Mouse (Mus musculus) left cerebral cortex, adult 2 months (tissue): ENCODE measurements around the gene Slc17a6. TPM values are rescaled to one million over a fixed set of nuclear protein-coding genes. Genes with fewer than 3 reads are reported as not detected.

ENCODE experiments used
- DNase-seq, 2 experiments: peaks; one replicate each; pipeline ENCODE4 v3.0.0; 2021 to 2022; ENCODE audit warnings: low spot score in 2 of 2, mixed read lengths in 1 of 2; ENCODE audit errors: extremely low spot score in 1 of 2
- H3K27ac ChIP-seq: fragments of 200-600 bp; 2 replicates; pipeline ENCODE4 v1.8.1; 2022
- H3K4me3 ChIP-seq: fragments of 200-600 bp; 2 replicates; pipeline ENCODE4 v1.8.1; 2022
- CTCF ChIP-seq: fragments of 200-600 bp; IDR thresholded peaks from 2 replicates; pipeline ENCODE4 v1.8.1; 2022; ENCODE audit warnings: antibody characterized with exemption, mild to moderate bottlenecking, moderate library complexity
- intact Hi-C: fragments of 180-260 bp; cut with DNase I; formaldehyde crosslinking; loops from one replicate; pipeline ENCODE4 v1.15.1; 2025
- long read RNA-seq, 2 experiments: library from polyadenylated mRNA; stranded (forward); transcript quantifications; one replicate each; pipeline ENCODE4 v2.0.0; 2021; ENCODE audit warnings: borderline mapping rate in 2 of 2
- total RNA-seq, 2 experiments: library from RNA; stranded (reverse); gene quantifications; 2 replicates each; pipeline ENCODE4 v1.2.3; 2021

Gene Slc17a6
- 10 to 100 TPM; 28.2 to 29.5 TPM for total RNA-seq
- long read RNA-seq, experiment 1, full-length matches to known transcripts: 17 of 21 reads
- long read RNA-seq, experiment 1, partial matches to known transcripts: 1 of 21 reads
- long read RNA-seq, experiment 1, other reads (novel, unspliced or antisense): 3 of 21 reads
- long read RNA-seq, experiment 2, full-length matches to known transcripts: 6 of 7 reads
- long read RNA-seq, experiment 2, partial matches to known transcripts: 1 of 7 reads
- long read RNA-seq, experiment 2, other reads (novel, unspliced or antisense): 0 of 7 reads

DNA sequence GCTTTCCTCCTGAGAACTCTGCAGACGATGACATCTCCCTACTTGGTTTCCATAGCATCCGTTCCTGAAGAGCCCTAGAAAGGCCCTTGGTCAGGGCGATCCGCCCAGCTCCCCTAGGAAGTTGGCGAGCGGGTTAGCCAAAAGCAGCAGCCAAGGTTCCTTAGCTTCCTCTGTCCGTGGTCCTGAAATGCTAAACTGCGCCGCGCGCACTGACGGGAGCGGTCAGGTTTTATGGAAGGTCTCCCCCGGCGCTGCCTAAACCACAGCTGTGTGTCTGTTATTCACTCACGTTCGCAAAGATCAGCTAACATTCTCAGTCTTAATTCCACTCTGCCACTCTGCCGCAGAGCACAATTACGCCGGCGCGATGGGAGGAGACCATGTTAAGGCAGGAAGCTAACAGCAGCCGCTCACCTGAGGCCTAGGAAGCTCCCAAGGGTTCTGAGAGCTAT lies at the start of gene Slc17a6:
Gene Slc17a6, plus strand, starts transcription at position 313 of the 452 bp plus-strand sequence.
- Histone ChIP-seq H3K4me3 (peak within 1 kb of the TSS; percentile 28), H3K27ac (peak within 1 kb of the TSS; percentile 2; the same call in 1 of the 2 replicates)
- TF ChIP-seq CTCF: no peak
- intact Hi-C loops: loop anchor here (5.0 to 10.0 kb wide), 3 partner anchors 131 to 1717 kb away; partner anchors contain the start of genes Fancf and Gas2
- peak; percentile 46 to 54 for DNase-seq

DNA sequence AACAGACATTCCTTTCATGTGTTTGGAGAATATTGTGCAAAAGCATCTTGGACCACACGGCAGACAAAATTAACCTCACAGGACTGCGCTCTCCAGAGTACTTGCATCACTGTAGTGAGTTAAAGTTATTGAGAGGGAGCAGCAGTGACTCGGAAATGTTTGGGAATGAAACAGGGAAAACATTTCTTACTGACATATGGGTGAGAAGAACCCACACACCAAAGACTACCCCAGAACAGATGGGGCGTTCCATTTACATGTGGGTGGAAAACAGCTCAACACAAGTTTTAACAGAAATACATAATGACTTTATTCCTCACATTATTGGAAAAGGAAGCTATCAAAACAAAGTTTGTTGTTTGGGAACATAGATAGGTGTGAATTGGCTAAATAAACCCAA lies 21.8 kb upstream of the Slc17a6 start:
- intact Hi-C loops: no loop called here
- no peak for TF ChIP-seq CTCF
- peak in 1 of 2 experiments; percentile 12 for DNase-seq
- Histone ChIP-seq H3K4me3 (no peak overlapping the region), H3K27ac (no peak overlapping the region)

DNA sequence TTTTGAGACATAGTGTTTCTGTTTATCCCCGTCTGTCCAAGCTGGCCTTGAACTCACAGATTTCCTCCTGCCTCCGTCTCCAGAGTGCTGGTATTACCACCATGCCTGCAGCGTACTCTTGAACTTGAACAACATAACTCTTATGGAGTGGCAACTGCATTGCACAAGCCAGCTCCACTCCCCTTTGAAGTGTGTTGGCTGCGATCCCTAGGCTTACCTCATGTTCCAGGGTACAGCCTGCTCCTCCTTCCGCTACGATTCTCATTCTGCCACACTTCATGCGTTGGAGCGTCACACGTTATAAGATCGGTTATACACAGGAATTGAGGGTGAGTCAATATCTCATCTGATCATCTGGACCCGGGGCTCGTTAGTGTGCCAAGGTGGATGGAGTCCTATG lies 18.1 kb upstream of the Slc17a6 start:
- no peak for DNase-seq
- Histone ChIP-seq H3K4me3 (no peak overlapping the region), H3K27ac (no peak overlapping the region)
- TF ChIP-seq CTCF: no peak
- intact Hi-C loops: no loop called here

DNA sequence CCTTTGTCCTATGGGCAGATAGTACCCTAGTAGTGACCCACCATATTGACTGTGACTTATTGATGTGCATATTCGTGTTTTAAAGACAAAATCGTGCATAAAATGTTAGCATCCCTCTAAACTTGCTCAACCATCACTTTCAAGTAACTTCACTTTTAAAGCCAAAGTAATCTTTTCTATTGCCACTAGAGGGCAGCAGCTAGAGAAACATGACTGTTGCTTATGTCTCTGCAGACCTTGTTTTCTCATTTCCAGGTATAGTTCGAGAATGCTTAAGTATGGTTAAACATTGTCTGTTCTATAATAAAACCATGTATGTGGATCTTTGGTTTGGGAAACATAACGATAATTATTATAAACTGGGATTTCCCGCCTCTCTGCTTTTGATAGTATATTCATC lies 7.4 kb upstream of the Slc17a6 start:
- intact Hi-C loops: loop anchor here (5.0 kb wide), 1 partner anchor 112 kb away; no protein-coding TSS in a partner anchor
- Histone ChIP-seq H3K4me3 (no peak overlapping the region), H3K27ac (no peak overlapping the region)
- peak; percentile 73 for TF ChIP-seq CTCF
- no peak for DNase-seq

DNA sequence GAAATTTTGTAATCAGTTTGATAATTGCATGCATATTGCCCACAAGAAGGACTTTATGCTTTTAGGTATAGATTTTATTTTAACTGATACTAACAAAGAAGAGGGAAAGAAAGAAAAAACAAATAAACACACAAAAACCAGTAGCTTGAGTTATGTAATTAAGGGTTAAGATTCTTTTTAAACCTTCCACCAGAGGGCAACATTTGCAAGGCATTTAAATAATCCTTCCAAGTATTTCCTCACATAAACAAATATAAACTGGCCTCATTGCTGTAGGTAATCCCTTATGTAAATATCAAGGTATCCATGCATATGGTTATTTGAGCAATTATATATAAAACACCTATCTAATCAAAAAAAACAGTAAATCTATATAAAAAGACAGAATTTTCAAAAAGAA lies 3.9 kb upstream of the Slc17a6 start:
- TF ChIP-seq CTCF: peak; percentile 68
- no peak for DNase-seq
- H3K4me3 ChIP-seq: no peak overlapping the region
- H3K27ac ChIP-seq: no peak overlapping the region
- intact Hi-C loops: loop anchor here (1.0 to 5.0 kb wide), 4 partner anchors 198 to 361 kb away; no protein-coding TSS in a partner anchor

DNA sequence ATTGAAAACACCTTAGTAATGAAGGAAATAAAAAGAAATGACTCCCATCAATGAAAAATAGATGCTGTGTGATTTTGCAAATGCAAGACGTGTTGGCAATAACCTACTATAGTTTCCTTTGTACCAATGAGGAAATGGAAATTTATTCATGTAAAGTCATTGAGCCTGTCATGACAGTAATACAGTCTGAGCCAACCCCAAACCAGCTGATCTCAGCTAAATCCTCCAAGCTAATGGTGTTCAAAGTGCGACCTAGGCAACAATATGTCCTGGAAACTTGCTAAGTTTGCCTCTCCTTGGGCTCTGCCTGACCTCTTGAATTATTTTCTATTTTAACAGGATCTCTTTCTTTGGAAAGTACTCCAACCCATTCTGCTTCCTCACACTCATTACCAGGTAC lies 3.4 kb upstream of the Slc17a6 start:
- Histone ChIP-seq H3K27ac (no peak overlapping the region), H3K4me3 (no peak overlapping the region)
- DNase-seq: no peak
- TF ChIP-seq CTCF: no peak
- intact Hi-C loops: loop anchor here (1.0 to 5.0 kb wide), 3 partner anchors 198 to 360 kb away; no protein-coding TSS in a partner anchor

DNA sequence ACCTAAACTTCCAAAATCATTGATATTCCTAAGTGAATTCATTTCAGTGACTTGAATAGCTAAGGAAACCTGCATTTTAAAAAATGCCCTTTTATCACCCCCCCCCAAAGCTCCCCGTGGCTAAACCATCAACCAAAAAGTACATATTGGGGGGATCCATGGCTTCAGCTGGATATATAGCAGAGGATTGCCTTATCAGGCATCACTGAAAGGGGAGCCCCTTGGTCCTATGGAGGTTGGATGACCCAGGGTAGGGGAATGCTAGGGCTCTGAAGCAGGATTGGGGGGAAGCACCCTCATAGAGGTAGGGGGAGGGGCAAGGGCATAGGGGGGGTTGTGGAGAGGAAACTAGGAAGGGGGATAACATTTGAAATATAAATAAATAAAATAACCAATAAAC lies 1.8 kb upstream of the Slc17a6 start:
- Histone ChIP-seq H3K4me3 (no peak overlapping the region), H3K27ac (no peak overlapping the region)
- DNase-seq: no peak
- no peak for TF ChIP-seq CTCF
- intact Hi-C loops: loop anchor here (2.0 to 10.0 kb wide), 5 partner anchors 132 to 1715 kb away; partner anchors contain the start of genes Fancf and Gas2

DNA sequence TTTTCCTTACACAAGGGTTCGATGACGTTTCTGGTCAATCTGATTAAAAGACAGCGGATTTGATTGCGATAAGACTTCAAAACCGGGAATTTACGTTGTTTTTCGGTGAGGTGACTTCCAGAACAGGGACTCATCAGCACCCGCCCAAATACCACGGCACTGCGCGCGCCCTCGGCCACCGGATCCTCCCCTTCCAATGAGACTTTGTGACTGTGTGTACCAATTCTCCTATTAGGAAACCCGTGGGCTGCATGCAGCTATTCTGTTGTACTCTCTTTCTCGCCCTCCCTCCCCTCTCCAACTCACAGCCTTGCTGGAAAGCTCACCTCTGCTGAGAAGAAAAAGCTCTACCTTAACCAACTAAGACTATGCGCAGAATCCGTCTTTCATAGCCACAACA lies 390 bp downstream of the Slc17a6 start:
- intact Hi-C loops: loop anchor here (5.0 to 10.0 kb wide), 3 partner anchors 130 to 1717 kb away; partner anchors contain the start of genes Fancf and Gas2
- peak overlapping the region; percentile 2; the same call in 1 of the 2 replicates for H3K27ac ChIP-seq
- peak; percentile 22 to 46 for DNase-seq
- no peak for TF ChIP-seq CTCF
- H3K4me3 ChIP-seq: peak overlapping the region; percentile 28

DNA sequence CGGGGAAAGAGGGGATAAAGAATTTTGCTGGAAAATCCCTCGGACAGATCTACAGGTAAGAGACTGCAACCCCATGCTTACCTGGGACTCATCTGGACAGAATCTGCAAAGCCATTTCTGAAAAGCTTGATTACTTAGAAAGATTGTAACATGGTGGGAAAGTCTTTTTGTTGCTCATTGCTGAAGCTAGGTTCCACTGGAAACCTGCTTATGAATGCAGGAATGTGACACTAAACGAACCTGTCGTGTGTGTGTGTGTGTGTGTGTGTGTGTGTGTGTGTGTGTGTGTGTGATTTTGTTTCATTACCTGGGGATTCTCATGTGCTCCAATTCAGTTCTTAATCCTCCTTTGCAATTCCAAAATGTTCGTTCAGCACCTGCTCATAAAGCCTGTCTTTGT lies 860 bp downstream of the Slc17a6 start:
- peak overlapping the region; percentile 28 for H3K4me3 ChIP-seq
- no peak overlapping the region for H3K27ac ChIP-seq
- no peak for TF ChIP-seq CTCF
- intact Hi-C loops: loop anchor here (5.0 to 10.0 kb wide), 3 partner anchors 130 to 1718 kb away; partner anchors contain the start of genes Fancf and Gas2
- no peak for DNase-seq

DNA sequence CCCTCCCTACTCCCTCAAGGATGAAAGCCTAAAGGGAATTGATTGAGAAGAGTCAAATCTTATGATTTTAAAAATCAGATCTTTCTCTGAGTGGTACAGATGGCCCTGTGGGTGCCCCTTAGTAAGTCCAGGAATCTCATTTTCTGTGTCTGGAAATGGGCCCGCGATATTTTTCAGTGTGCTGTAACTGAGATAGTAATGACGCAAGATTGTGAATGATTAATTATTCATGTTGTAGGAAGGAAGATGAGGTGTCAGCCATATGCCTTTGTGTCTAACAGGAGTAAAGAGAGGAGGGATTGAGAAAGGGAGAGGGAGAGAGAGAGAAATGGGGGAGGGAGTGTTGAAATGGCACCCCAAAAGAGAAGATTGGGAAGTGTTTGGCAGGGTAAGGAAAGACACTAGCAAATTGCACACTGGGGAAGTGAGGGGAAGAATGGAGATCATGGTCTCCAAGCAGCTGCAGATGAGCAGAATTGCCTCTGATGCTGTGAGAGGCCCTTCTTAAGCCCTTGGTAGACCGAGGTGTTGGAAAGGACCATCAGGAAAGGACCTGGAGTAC lies 2.6 kb downstream of the Slc17a6 start:
- intact Hi-C loops: loop anchor here (5.0 to 10.0 kb wide), 3 partner anchors 128 to 1720 kb away; partner anchors contain the start of genes Fancf and Gas2
- peak overlapping the region; percentile 22 for H3K4me3 ChIP-seq
- no peak for DNase-seq
- TF ChIP-seq CTCF: no peak
- H3K27ac ChIP-seq: no peak overlapping the region

DNA sequence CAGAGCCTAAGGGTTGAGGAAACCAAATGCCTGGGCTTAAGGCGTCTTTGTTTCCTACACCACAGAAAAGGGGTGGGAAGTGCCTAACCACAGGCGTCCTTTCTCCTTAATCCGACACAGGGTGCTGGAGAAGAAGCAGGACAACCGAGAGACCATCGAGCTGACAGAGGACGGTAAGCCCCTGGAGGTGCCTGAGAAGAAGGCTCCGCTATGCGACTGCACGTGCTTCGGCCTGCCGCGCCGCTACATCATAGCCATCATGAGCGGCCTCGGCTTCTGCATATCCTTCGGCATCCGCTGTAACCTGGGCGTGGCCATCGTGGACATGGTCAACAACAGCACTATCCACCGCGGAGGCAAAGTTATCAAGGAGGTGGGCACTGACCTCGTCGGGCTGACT lies 3.4 kb downstream of the Slc17a6 start:
- DNase-seq: peak; percentile 11 to 26
- Histone ChIP-seq H3K4me3 (peak overlapping the region; percentile 13; the same call in 1 of the 2 replicates), H3K27ac (peak overlapping the region; percentile 15; the same call in 1 of the 2 replicates)
- intact Hi-C loops: loop anchor here (10.0 kb wide), 1 partner anchor 1720 kb away; no protein-coding TSS in a partner anchor
- no peak for TF ChIP-seq CTCF
